Mouse (Mus musculus) forebrain, embryonic 10.5 days (tissue): ENCODE results near the gene Rps10. TPM values are rescaled to one million over a fixed set of nuclear protein-coding genes. Genes with fewer than 3 reads are reported as not detected.

Source experiments
- DNase-seq: peaks from one replicate; pipeline ENCODE4 v3.0.0-alpha.2; 2017; ENCODE audit warnings: low spot score; ENCODE audit errors: extremely low spot score
- H3K27ac ChIP-seq: fragments of 300-500 bp; sonication (generic); 2 replicates; pipeline ENCODE4 v1.5.1; 2016; ENCODE audit warnings: mild to moderate bottlenecking
- H3K27me3 ChIP-seq: fragments of 300-500 bp; sonication (generic); 2 replicates; pipeline ENCODE4 v1.6.1; 2016; ENCODE audit warnings: mild to moderate bottlenecking; ENCODE audit not compliant: poor library complexity, severe bottlenecking
- H3K36me3 ChIP-seq: fragments of 300-500 bp; sonication (generic); replicated peaks from 2 replicates; pipeline ENCODE4 v1.6.1; 2016; ENCODE audit warnings: mild to moderate bottlenecking, moderate library complexity
- H3K4me1 ChIP-seq: fragments of 300-500 bp; sonication (generic); 2 replicates; pipeline ENCODE4 v1.6.1; 2016
- H3K4me3 ChIP-seq: fragments of 300-500 bp; sonication (generic); 2 replicates; pipeline ENCODE4 v1.5.1; 2016; ENCODE audit warnings: mild to moderate bottlenecking, moderate library complexity
- H3K9me3 ChIP-seq: fragments of 300-500 bp; sonication (generic); 2 replicates; pipeline ENCODE4 v1.6.1; 2016; ENCODE audit warnings: mild to moderate bottlenecking, moderate library complexity
- WGBS: fragments of 180-500 bp; shearing (Covaris S2); methylation state at CpG from one replicate; pipeline ENCODE4 v1.1.7; 2016; 5-methylcytosine and 5-hydroxymethylcytosine counted together
- polyA plus RNA-seq: library from polyadenylated mRNA; unstranded; fragments of >200 nt; fragmentation: Nextera tagmentation; extraction: Ambion mirVana; gene quantifications from 2 replicates; pipeline ENCODE4 v1.2.1, GENCODE M21; 2016

The Rps10 gene
- polyA plus RNA-seq: 919 and 934 TPM in 2 replicates

- H3K36me3 ChIP-seq: peaks cover 32% of the 10 kb centered on the region
- peak within 1 kb of the TSS; percentile 100 for H3K4me3 ChIP-seq
- DNase-seq: no peak
- no peaks in the 10 kb centered on the region for H3K9me3 ChIP-seq
- H3K27ac ChIP-seq: peak within 1 kb of the TSS; percentile 98
- H3K27me3 ChIP-seq: no peaks in the 10 kb centered on the region
- 54% methylated on average over 18 of the region's 18 CpGs for WGBS
- peaks cover 47% of the 10 kb centered on the region for H3K4me1 ChIP-seq
Observed at GRCm38 (mm10) chr17:27636132-27637020, at the start of gene Rps10. Gene Rps10, minus strand, starts transcription at chr17:27636669.

DNA sequence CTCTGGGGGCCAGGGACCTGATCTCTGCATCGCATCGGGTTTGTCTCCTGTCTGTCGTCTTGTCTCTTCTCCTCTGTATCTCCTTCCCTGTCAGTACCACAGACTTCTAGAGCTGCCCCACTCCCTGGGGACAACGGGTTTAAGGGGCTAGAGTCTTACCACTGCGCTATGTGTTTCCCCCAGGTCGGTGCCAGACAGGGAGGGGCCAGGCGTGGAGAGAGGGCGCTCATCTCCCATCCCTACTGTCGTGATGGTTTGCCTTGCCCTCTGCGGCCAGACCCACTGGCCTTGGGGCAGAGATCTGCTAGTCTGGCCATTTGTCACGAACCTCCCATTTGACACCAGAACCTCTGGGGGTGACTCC is 49.1 kb upstream of the Rps10 start:
- peak overlapping the region; percentile 65 for H3K4me3 ChIP-seq
- H3K27me3 ChIP-seq: peaks cover 64% of the 10 kb centered on the region
- 3% methylated on average over 11 of the region's 11 CpGs for WGBS
- DNase-seq: no peak
- no peaks in the 10 kb centered on the region for H3K9me3 ChIP-seq
- H3K27ac ChIP-seq: peak overlapping the region; percentile 80
- H3K4me1 ChIP-seq: peaks cover 34% of the 10 kb centered on the region
- no peaks in the 10 kb centered on the region for H3K36me3 ChIP-seq

GRCm38 (mm10) chr17:27684886-27685549 is 48.5 kb upstream of the Rps10 start:
- peaks cover 33% of the 10 kb centered on the region for H3K4me1 ChIP-seq
- H3K36me3 ChIP-seq: no peaks in the 10 kb centered on the region
- peaks cover 64% of the 10 kb centered on the region for H3K27me3 ChIP-seq
- peak overlapping the region; percentile 80 for H3K27ac ChIP-seq
- no peaks in the 10 kb centered on the region for H3K9me3 ChIP-seq
- peak; percentile 78 for DNase-seq
- H3K4me3 ChIP-seq: peak overlapping the region; percentile 65
- under 1% methylated on average over 51 of the region's 53 CpGs for WGBS

DNA sequence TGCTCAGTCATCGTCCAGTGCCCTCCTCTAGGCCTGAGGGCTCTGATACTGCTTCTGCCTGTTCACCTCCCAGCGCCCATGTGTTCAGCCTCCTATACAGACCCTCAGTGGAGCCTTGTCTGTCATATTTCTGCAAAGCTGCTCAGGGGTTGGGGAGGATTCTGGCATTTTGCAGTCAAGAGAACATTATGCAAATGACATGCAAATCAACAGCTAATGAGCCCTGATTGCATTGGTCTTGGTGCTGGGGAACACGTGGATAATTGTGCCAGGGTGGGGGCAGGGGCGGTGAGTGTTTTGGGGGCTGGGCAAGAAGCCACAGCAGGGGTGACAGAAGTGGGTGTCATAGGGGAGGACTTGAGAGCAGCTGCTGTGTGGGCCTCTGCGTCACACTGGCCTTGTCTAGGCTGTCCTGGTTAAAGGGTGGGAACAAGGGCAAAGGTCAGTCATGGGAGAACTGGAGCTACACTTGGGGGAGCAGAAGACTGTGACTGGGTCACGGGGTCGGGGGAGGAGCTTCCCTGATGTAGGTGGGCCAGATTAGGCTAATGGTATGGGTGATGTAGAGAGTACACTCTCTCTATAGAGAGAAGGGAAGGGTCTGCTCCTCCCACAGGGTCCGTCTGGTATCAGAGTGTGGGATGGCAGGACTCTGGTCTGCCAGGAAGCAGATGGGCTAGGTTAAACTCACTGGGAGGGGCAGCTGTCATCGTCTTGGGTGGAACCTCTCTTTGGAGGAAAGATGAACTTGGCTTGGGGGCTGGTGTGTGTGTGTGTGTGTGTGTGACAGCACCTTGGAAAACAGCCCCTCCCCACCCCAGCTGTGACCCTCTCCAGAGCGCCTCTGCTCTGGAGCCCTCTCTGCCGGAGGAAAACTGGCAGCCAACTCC is 42.7 kb upstream of the Rps10 start:
- no peaks in the 10 kb centered on the region for H3K9me3 ChIP-seq
- 56% methylated on average over 11 of the region's 11 CpGs for WGBS
- H3K27me3 ChIP-seq: peaks cover 15% of the 10 kb centered on the region
- no peak overlapping the region for H3K4me3 ChIP-seq
- H3K27ac ChIP-seq: peak overlapping the region; percentile 36; the same call in 1 of the 2 replicates
- DNase-seq: no peak
- H3K36me3 ChIP-seq: no peaks in the 10 kb centered on the region
- peaks cover 29% of the 10 kb centered on the region for H3K4me1 ChIP-seq

DNA sequence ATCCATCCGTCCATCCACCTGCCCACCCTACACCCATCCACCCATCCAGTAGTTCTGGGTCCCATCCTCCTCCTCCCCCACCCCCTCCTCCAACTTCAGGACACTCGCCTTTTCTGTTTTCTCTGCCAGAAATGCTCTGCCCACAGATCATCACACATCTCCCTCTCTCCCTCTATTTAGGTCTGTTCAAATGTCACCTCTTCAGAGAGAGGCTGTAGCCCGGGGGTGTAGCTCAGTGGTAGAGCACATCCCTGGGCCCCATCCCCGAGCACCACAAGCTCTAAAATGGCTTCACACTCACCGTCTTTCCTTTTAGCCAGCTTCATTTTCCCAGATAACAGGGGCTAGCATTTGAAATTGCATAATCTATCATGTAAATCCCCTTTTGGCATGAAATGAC is 41.3 kb upstream of the Rps10 start:
- WGBS: 91% methylated on average over 5 of the region's 5 CpGs
- Histone ChIP-seq H3K9me3 (no peaks in the 10 kb centered on the region), H3K4me3 (no peak overlapping the region), H3K36me3 (no peaks in the 10 kb centered on the region), H3K4me1 (peaks cover 29% of the 10 kb centered on the region), H3K27ac (no peak overlapping the region), H3K27me3 (peaks cover under 1% of the 10 kb centered on the region; the same call in 1 of the 2 replicates)
- DNase-seq: no peak

- H3K27ac ChIP-seq: no peak overlapping the region
- peaks cover 29% of the 10 kb centered on the region for H3K4me1 ChIP-seq
- WGBS: 80% methylated on average over 7 of the region's 7 CpGs
- H3K27me3 ChIP-seq: no peaks in the 10 kb centered on the region
- no peaks in the 10 kb centered on the region for H3K36me3 ChIP-seq
- no peaks in the 10 kb centered on the region for H3K9me3 ChIP-seq
- no peak overlapping the region for H3K4me3 ChIP-seq
- no peak for DNase-seq
Observed at GRCm38 (mm10) chr17:27676270-27676669, 39.8 kb upstream of the Rps10 start.

GRCm38 (mm10) chr17:27675453-27675852 is 39.0 kb upstream of the Rps10 start:
- no peaks in the 10 kb centered on the region for H3K36me3 ChIP-seq
- H3K27ac ChIP-seq: no peak overlapping the region
- H3K9me3 ChIP-seq: no peaks in the 10 kb centered on the region
- 75% methylated on average over 9 of the region's 9 CpGs for WGBS
- DNase-seq: no peak
- no peak overlapping the region for H3K4me3 ChIP-seq
- peaks cover 29% of the 10 kb centered on the region for H3K4me1 ChIP-seq
- no peaks in the 10 kb centered on the region for H3K27me3 ChIP-seq

GRCm38 (mm10) chr17:27673945-27674344 is 37.5 kb upstream of the Rps10 start:
- Histone ChIP-seq H3K27ac (no peak overlapping the region), H3K4me1 (peaks cover 18% of the 10 kb centered on the region), H3K27me3 (no peaks in the 10 kb centered on the region), H3K4me3 (no peak overlapping the region), H3K9me3 (no peaks in the 10 kb centered on the region), H3K36me3 (no peaks in the 10 kb centered on the region)
- 90% methylated on average over 7 of the region's 7 CpGs for WGBS
- DNase-seq: no peak

- no peak for DNase-seq
- H3K4me3 ChIP-seq: no peak overlapping the region
- 87% methylated on average over 6 of the region's 6 CpGs for WGBS
- H3K27me3 ChIP-seq: no peaks in the 10 kb centered on the region
- H3K36me3 ChIP-seq: no peaks in the 10 kb centered on the region
- no peak overlapping the region for H3K27ac ChIP-seq
- no peaks in the 10 kb centered on the region for H3K9me3 ChIP-seq
- H3K4me1 ChIP-seq: peaks cover 11% of the 10 kb centered on the region; the same call in 1 of the 2 replicates
Observed at GRCm38 (mm10) chr17:27671720-27672119, 35.3 kb upstream of the Rps10 start.

DNA sequence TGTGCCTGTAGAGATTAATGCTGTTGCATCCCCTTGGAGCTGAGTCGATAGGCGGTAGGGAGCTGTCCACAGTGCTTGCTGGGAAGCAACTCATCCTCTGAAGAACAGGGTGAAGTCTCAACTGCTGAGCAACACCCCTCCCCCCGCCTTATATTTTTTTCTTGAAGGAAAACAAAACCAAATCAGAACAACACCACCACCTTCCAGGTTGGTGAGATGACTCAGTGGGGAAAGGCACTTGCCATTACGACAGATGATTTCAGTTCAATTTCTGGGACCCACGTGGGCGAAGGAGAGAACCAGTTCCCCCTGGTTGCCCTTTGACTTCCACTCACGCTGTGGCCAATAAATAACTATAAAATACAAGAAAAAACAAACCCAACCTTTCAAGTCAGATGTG is 22.3 kb upstream of the Rps10 start:
- no peaks in the 10 kb centered on the region for H3K9me3 ChIP-seq
- no peak overlapping the region for H3K27ac ChIP-seq
- 77% methylated on average over 7 of the region's 7 CpGs for WGBS
- H3K27me3 ChIP-seq: peaks cover 40% of the 10 kb centered on the region
- peaks cover 25% of the 10 kb centered on the region for H3K4me1 ChIP-seq
- DNase-seq: no peak
- no peak overlapping the region for H3K4me3 ChIP-seq
- no peaks in the 10 kb centered on the region for H3K36me3 ChIP-seq

DNA sequence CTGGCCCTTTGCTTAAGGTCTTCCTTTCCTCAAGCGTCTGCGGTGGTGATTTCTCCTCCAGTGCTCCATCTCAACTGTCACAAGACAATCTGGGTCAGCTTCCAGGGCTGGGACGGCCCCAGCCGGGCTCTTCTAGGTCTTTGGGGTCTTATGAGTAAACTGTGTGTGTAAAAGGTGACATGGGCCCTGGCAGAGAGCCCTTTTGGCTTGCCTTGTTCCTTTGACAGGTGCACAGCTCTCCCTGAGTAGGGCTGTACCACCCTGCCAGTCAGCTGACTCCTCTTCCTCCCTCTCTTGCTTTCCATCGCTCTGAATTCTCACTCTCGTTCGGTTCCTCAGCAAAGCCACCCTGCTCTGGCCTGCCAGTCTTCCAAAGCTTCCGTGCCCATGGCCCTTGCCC is 20.7 kb upstream of the Rps10 start:
- Histone ChIP-seq H3K27ac (no peak overlapping the region), H3K4me3 (no peak overlapping the region), H3K27me3 (peaks cover 46% of the 10 kb centered on the region), H3K9me3 (no peaks in the 10 kb centered on the region), H3K4me1 (peaks cover 25% of the 10 kb centered on the region), H3K36me3 (no peaks in the 10 kb centered on the region)
- 79% methylated on average over 8 of the region's 8 CpGs for WGBS
- no peak for DNase-seq

- DNase-seq: no peak
- Histone ChIP-seq H3K9me3 (no peaks in the 10 kb centered on the region), H3K4me3 (peak overlapping the region; percentile 65), H3K27me3 (peaks cover 46% of the 10 kb centered on the region), H3K36me3 (no peaks in the 10 kb centered on the region), H3K4me1 (peaks cover 25% of the 10 kb centered on the region), H3K27ac (no peak overlapping the region)
- 21% methylated on average over 5 of the region's 5 CpGs for WGBS
Observed at GRCm38 (mm10) chr17:27656414-27656813, 19.9 kb upstream of the Rps10 start.
